Mouse (Mus musculus) mesoderm, embryonic 11.5 days (tissue): ENCODE measurements at regions not wholly inside any gene's neighbourhood (a gene's known extent, or its start where the extent isn't known, plus 50 kb on each side); places are given as distances from the start of the nearest gene placed in this dataset.

Experiments used
- DNase-seq: peaks from one replicate; pipeline ENCODE4 v3.0.0-alpha.2; 2012; ENCODE audit warnings: low read depth, low spot score

DNA sequence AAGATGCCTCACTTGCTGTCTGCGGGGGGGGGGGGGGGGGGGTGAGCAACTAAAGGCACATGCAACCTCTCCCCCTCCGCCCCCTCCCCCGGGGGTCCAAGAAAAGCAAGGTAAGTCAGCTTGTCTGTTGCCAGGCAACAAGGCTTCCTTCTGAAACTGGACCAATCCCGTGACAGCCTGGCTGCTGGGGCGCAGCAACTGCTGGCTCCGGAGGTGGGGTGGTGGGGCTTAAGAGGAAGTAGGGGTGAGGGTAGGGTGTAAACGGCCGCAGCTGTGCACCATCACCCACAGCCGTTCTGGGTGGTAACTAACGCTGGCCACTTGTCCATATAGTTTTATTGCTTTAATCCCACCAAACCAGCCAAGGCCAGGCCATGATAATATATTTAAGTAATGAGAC lies 92.2 kb upstream of the Rbm19 start:
- DNase-seq, result peak; percentile 65

DNA sequence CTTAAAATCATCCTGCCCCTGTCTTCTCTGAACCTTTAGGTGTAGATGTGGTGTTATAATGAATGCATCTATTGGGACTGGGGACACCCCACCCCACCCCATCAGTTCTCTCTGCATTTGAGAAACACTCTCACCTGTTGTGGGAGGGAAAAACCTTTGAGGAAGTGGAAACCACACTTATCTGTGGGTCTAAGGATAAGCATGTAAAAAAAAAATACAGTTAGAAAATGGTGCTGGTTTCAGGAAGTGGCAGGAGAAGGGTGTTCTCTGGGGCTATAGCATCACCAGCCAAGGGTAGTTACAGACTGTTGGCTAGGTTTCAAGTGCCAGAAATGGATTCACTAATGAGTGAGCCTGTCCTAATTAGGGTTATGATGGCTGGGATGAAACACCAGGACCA lies 91.1 kb upstream of the Rbm19 start:
- no peak for DNase-seq

DNA sequence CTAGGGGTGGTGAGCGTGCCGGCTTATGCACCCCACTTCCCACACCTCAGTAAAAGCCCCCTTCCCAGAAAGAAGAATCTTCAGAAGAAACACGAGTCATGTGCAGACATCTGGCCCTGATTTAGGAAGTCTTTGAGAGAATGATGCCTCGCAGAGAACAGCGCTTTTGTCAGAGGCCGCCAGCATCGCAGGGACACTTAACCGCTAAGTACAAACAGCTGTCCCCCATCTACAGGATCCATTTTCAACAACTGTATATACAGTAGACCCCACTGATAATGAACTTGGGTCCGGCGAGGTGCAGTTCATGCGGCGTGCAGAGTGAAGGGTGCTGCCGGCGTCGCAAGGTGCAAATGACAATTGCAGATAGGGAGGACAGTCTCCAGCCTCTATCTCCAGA lies 85.4 kb upstream of the Rbm19 start:
- peak; percentile 37 for DNase-seq

DNA sequence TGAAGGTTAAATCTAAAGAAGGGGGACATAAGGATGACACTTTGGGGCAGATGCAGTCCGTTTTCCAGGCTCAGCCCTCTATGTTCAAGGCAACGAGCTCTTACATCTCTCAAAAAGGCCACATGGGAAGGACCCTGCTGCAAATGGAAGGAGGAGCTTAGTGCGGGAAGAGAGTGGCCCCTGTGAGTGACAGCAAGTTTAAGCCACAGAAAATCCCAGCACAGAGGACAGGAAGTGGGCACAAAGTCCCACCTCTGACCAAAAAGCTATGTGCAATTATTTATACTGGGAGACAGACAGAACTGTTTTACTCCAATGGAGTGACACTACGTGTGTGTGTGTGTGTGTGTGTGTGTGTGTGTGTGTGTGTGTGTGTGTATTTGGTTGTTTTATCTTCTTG lies 84.7 kb upstream of the Rbm19 start:
- DNase-seq, result no peak

DNA sequence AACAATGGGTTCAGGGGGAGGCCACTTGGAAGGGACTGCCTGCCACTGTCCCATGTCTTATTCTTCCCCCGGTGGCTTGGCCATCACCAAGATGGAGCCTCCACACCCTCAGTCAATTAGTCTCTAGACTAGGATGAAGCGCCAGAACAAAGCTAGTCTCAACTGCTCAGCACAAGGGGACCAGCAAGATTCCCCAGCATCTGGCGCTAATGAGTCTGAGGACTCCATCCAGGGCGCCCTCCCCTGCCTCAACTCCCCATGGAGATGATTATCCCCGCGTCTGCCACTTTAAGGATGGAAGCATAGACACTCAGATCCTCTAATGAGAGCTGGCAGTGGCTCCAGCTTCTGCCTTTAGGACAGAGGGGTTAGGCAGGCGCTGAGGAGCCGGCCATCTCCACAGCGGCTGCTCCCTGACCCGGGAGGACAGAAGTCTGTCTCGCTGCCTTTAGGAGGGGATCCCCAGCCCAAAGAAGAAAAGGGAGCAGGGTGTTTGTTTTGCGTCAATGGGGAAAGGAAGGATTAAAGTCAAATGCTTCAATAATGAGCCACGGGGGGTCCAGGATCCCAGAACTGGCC lies 81.7 kb upstream of the Rbm19 start:
- no peak for DNase-seq

DNA sequence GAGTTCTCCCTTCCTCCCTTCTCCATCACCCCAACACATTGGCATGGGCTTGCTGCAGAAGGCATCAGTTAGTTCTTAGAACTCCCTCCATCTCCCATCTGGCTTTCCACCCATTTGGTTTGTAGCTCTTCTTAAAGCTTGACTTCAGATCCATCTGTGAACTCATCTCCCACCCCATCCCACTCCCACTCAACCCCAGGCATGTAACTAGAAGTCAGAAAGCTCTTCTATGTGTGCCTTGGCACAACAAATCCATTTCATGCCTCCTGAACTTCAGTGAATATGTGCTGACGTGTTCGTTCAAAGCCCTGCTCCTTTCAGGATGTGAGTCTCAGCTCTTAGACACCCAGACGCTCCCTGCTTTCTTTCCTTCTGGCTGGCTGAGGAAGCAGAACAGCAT lies 81.0 kb upstream of the Rbm19 start:
- DNase-seq, result no peak

DNA sequence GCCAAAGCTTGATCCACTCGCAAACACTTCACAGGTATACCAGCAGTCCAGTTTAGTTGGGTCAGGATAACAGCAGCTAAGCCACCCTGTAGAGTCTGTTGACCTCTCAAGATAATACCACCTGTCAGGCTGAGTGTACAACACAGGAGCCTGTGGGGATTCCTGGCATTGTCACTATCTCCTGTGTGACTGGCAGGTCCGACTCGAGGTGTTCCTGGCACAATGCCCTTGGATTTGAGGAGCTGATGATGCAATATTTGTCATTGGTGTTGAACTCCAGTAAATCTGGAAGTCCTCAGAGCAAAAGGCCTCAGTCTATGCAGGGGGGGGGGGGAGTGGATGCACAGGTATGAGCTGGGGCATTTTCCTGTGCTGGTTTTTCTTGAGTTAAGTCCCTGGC lies 78.5 kb upstream of the Rbm19 start:
- no peak for DNase-seq

DNA sequence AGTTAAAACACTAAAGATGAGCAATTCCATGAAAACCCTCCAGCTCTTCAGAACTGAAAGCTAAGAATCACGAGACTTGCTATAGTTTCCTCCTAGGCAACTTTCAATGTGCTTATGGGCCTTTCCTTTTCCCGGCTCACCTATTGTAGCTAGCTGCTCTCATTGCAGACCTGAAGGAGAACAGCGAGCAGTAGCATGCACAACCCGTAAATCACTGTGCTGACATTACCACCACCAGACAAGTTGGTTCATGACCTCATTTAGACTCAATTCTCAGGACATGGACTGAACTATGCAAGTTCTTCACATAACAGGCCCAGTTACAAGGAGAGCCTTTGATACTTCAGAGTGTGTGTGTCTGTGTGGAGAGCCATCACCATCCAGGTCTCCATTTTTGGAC lies 72.5 kb upstream of the Rbm19 start:
- no peak for DNase-seq

DNA sequence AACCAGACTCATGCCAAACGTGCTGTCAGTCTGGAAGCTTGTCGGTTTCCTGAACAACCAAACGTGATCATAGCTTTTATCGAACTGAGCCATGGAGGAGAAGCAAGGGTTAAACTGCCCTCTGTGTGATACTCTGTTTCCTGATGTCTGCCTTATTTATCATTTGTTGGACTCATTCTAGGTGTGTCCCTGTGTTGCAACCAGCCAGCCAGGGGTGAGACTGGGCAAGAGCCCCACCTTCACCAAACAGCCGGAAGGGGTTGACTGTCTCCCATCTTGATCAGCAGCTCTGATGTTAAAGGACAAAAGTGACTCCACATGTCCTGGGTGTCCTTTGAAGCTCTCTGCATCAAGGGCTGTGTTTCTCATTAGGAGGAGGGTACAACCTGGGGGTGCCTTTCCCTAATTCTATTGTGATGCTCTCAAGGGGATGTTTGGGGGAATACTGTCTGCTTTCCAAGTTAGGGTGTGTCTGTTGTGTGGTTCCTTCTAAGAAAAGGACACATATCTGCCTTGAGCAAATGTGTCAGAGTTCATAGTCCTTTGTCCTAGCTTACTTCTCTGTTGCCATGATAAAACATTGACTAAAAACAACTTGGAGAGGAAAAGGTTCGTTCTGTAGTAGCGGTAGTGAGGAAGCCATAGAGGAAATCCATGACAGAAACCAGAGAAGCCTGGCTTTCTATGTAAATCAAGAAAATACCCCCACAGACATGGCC lies 67.0 kb upstream of the Rbm19 start:
- DNase-seq, result no peak

DNA sequence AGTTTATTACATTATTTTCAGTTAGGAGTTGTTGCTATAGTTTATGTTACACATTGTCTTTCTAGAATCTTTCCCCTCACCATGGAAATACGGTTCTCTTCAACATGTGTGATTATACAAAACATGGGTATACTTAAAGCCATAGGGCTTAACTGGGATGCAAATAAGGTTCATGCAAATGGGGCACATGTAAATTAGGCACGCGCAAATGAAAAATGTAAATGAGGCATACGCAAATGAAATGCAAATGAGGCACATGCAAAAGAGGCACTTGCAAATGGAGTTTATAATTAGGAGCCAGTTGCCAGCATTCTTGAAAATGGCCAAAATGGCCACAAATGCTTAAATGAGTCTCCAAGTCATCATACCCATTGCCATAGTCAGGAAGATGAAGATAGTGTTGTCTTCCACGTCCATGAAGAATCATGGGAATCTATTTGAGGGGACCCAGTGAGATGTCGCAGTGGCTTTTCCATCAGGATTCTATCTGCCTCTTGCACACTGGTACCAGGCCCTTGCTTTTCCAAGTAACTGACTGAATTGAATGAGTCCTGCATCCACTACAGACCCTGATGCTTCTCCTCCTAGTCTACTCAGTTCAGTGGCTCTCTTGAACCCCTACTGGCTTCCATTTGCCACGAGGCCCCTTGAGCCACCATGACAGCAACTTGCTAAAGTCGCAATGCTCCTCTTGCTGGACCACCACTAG lies 65.4 kb upstream of the Rbm19 start:
- no peak for DNase-seq

DNA sequence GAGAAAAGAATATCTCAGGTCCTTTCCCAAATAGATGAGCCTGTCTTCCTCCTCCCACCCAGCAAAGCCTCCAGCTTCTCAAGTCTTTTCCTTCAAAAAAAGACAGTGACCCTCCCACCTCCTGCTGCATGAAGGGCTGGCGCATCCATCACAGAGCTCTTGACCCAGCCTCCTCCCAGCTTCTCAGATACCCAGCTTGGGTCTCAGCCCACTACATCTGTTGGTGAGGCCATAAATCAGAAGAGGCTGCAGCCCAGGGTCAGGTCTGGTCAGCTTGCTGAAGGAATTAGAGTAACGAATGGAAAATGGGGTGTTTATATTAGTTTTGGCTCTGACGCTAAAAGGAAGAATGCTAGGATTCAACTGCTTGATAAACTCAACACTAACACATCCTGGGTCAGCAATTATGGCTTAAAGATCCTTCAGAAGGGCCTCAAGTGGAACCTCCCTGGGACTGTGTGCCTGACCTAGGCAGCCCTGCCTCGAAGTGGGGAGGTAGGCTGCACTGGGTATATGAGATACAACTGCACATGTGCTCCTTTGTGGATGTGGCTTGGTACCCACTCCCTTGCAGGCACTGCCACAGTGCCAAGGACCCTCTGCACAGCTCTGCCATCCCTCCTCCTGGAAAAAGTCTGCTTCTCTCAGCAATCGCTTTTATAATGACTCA lies 61.6 kb upstream of the Rbm19 start:
- DNase-seq, result peak; percentile 55
